Comparison of ENCODE assay signal across 8 mouse cellular contexts in the genomic region with DNA sequence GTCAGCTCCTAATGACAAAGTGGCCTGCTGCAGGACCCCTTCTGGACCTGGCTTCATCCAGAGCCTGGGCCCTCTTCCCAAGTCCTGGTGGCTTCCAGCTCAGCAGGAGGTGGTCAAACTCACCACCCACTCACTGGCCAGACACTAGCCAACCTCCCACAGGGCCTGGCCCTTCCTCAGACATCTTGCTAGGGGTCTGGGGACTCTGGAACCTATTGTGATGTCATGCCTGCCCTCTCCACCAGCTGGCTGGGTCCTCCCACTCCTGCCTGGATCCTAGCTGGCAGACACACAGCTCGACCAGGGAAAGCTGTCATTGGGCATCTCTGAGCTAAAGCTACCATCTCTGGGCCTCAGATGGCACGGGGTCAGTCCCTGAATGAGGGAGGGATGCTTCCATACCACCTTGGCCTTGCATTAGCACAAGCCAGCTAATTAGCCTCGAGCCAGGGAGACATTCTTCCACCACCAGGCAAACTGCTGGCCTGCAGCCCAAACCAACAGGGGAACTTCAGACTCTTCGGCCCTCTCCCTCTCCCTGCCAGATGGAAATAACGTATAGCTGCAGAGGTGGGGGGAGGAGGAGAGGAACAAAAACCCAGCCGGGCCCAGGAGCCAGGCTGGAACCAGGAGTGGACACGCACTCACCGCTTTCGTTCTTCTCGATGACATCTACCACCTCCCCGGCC.
A peak's percentile ranks its signal among the peaks of the same experiment; 100 is the strongest.
DNase-seq lines count a peak whose midpoint lies in the region; ATAC-seq and TF ChIP-seq lines count a peak whose summit lies in the region.

No protein-coding gene starts in this region.

- peak overlapping the region; percentile 63 for H3K4me3 ChIP-seq in testis, adult 2 months (ENCODE audit: control insufficient read depth, low read depth, low read length)
- peak overlapping the region; percentile 70 for H3K4me3 ChIP-seq in embryonic facial prominence, embryonic 10.5 days
- peak overlapping the region; percentile 49 for H3K4me3 ChIP-seq in liver, embryonic 11.5 days (ENCODE audit: low read depth, low read length)

- no peaks in the 10 kb centered on the region for H3K9me3 ChIP-seq in embryonic facial prominence, embryonic 10.5 days
- H3K9me3 ChIP-seq in liver, embryonic 11.5 days (ENCODE audit: control insufficient read depth, low read length) = no peaks in the 10 kb centered on the region

- 7% methylated on average over 11 of the region's 11 CpGs for WGBS in embryonic facial prominence, embryonic 10.5 days
- 35% methylated on average over 11 of the region's 11 CpGs for WGBS in liver, embryonic 11.5 days

- TF ChIP-seq POLR2A in testis, adult 2 months (IDR thresholded peaks at IDR 0.05; ENCODE audit: control insufficient read depth, low read depth, low read length) = no peak

- H3K27me3 ChIP-seq in testis, adult 2 months (ENCODE audit: control insufficient read depth, insufficient read depth, low read length) = peaks cover 2% of the 10 kb centered on the region; the same call in 1 of the 2 replicates
- H3K27me3 ChIP-seq in embryonic facial prominence, embryonic 10.5 days (replicated peaks; ENCODE audit: low read depth, poor library complexity, severe bottlenecking) = no peaks in the 10 kb centered on the region
- H3K27me3 ChIP-seq in liver, embryonic 11.5 days (replicated peaks; ENCODE audit: control insufficient read depth, insufficient read depth, low read length) = peaks cover 18% of the 10 kb centered on the region

- ATAC-seq in liver, embryonic 11.5 days (replicated peaks; ENCODE audit: low FRiP score) = no peak

- no peak for DNase-seq in testis, postnatal 14 days (ENCODE audit: low spot score)
- DNase-seq in embryonic facial prominence, embryonic 10.5 days (ENCODE audit: low spot score) = peak; percentile 50
- DNase-seq in heart, postnatal 4 days = peak; percentile 74
- DNase-seq in liver, embryonic 11.5 days (ENCODE audit: low spot score) = no peak
- peak; percentile 78 for DNase-seq in retina, postnatal 1 day
- no peak for DNase-seq in layer of hippocampus, adult 8-10 months (ENCODE audit: low spot score in 2 of 2)
- no peak for DNase-seq in ovary, postnatal 10 days (ENCODE audit: low spot score)

- H3K4me1 ChIP-seq in testis, adult 2 months (ENCODE audit: control insufficient read depth, insufficient read depth, low read length) = peaks cover 12% of the 10 kb centered on the region
- peaks cover 84% of the 10 kb centered on the region for H3K4me1 ChIP-seq in embryonic facial prominence, embryonic 10.5 days
- H3K4me1 ChIP-seq in liver, embryonic 11.5 days (replicated peaks; ENCODE audit: control insufficient read depth, insufficient read depth, low read length) = peaks cover 30% of the 10 kb centered on the region

- peak overlapping the region; percentile 63 for H3K9ac ChIP-seq in liver, embryonic 11.5 days (ENCODE audit: low read depth, low read length)

- no peak overlapping the region for H3K27ac ChIP-seq in testis, adult 2 months (ENCODE audit: control insufficient read depth, insufficient read depth, low read depth, low read length)
- H3K27ac ChIP-seq in embryonic facial prominence, embryonic 10.5 days (replicated peaks) = peak overlapping the region; percentile 95
- H3K27ac ChIP-seq in liver, embryonic 11.5 days (ENCODE audit: low read depth, low read length) = peak overlapping the region; percentile 79; the same call in 1 of the 2 replicates

- H3K4me2 ChIP-seq in liver, embryonic 11.5 days = peak overlapping the region; percentile 70

- no peaks in the 10 kb centered on the region for H3K36me3 ChIP-seq in testis, adult 2 months (ENCODE audit: control insufficient read depth, insufficient read depth, low read length)
- H3K36me3 ChIP-seq in embryonic facial prominence, embryonic 10.5 days (replicated peaks) = peaks cover 41% of the 10 kb centered on the region
- H3K36me3 ChIP-seq in liver, embryonic 11.5 days (ENCODE audit: control insufficient read depth, insufficient read depth, low read length) = no peaks in the 10 kb centered on the region; the same call in 1 of the 2 replicates

- no peak for TF ChIP-seq CTCF in testis, adult 2 months (IDR thresholded peaks at IDR 0.05; ENCODE audit: control insufficient read depth, insufficient read depth, insufficient replicate concordance, low read depth, low read length)

Comparison
In these comparisons a context has a peak if more than half of its experiments do, and no peak if none do; other contexts are left out.
1. DNase-seq: peak in embryonic facial prominence, embryonic 10.5 days (single experiment), heart, postnatal 4 days (single experiment) and retina, postnatal 1 day (single experiment); none in testis, postnatal 14 days (single experiment), liver, embryonic 11.5 days (single experiment), layer of hippocampus, adult 8-10 months (0 of 2) and ovary, postnatal 10 days (single experiment).
2. Peak in every context shown above with its lines, with median percentiles within 50 percentile points of each other: H3K4me3 ChIP-seq.